Mouse (Mus musculus) testis, adult 2 months (tissue): ENCODE data around the gene Ngef.

Experiments used
- CTCF ChIP-seq: fragments of 200-500 bp; IDR thresholded peaks from 2 replicates; pipeline ENCODE4 v1.5.1; 2012; ENCODE audit warnings: low read depth, mild to moderate bottlenecking, inconsistent platforms, low read length, moderate library complexity; ENCODE audit not compliant: control insufficient read depth, insufficient read depth, insufficient replicate concordance
- POLR2A ChIP-seq: fragments of 200-500 bp; IDR thresholded peaks from 2 replicates; pipeline ENCODE4 v1.6.1; 2012; ENCODE audit warnings: low read depth, mild to moderate bottlenecking, inconsistent platforms, low read length, moderate library complexity; ENCODE audit not compliant: control insufficient read depth

GRCm38 (mm10) chr1:87565760-87566159 lies 7.9 kb downstream of the Ngef start:
- TF ChIP-seq POLR2A (no peak), CTCF (no peak)
